Mouse (Mus musculus) intestine, postnatal 0 days (tissue): ENCODE results near the gene Zfp770. TPM values are rescaled to one million over a fixed set of nuclear protein-coding genes. Genes with fewer than 3 reads are reported as not detected.

ENCODE experiments used
- ATAC-seq: fragments of 200-750 bp; cut with Nextera tagmentation; 2 replicates; pipeline ENCODE4 v1.8.0; 2017; ENCODE audit warnings: mild to moderate bottlenecking, moderate TSS enrichment, moderate library complexity
- H3K27ac ChIP-seq: fragments of 300-500 bp; sonication (generic); 2 replicates; pipeline ENCODE4 v1.5.1; 2014; ENCODE audit warnings: mild to moderate bottlenecking, low read depth, low read length, moderate library complexity
- H3K27me3 ChIP-seq: fragments of 300-500 bp; sonication (generic); replicated peaks from 2 replicates; pipeline ENCODE4 v1.6.1; 2014; ENCODE audit warnings: low read length, mixed read lengths; ENCODE audit not compliant: control insufficient read depth, insufficient read depth
- H3K36me3 ChIP-seq: fragments of 300-500 bp; sonication (generic); 2 replicates; pipeline ENCODE4 v1.6.1; 2014; ENCODE audit warnings: mild to moderate bottlenecking, moderate library complexity; ENCODE audit not compliant: control insufficient read depth, insufficient read depth
- H3K4me1 ChIP-seq: fragments of 300-500 bp; sonication (generic); replicated peaks from 2 replicates; pipeline ENCODE4 v1.6.1; 2014; ENCODE audit warnings: antibody characterized with exemption, low read length, mixed read lengths; ENCODE audit not compliant: control insufficient read depth, insufficient read depth
- H3K4me2 ChIP-seq: fragments of 300-500 bp; sonication (generic); replicated peaks from 2 replicates; pipeline ENCODE4 v1.6.1; 2014; ENCODE audit warnings: low read depth, mild to moderate bottlenecking, moderate library complexity
- H3K4me3 ChIP-seq: fragments of 300-500 bp; sonication (generic); 2 replicates; pipeline ENCODE4 v1.5.1; 2014; ENCODE audit warnings: low read depth, low read length
- H3K9ac ChIP-seq: fragments of 300-500 bp; sonication (generic); 2 replicates; pipeline ENCODE4 v1.6.1; 2014; ENCODE audit warnings: mild to moderate bottlenecking, low read depth, low read length
- H3K9me3 ChIP-seq: fragments of 300-500 bp; sonication (generic); 2 replicates; pipeline ENCODE4 v1.6.1; 2016; ENCODE audit warnings: mixed run types; ENCODE audit not compliant: control insufficient read depth
- CTCF ChIP-seq: sonication (generic); IDR thresholded peaks from 2 replicates; pipeline ENCODE4 v1.5.1; 2016; ENCODE audit warnings: low read depth, mild to moderate bottlenecking, control low read depth, antibody characterized with exemption, moderate library complexity
- WGBS: fragments of 180-500 bp; shearing (Covaris S2); extraction: QIAGEN DNeasy Blood & Tissue Kit; methylation state at CpG from one replicate; pipeline ENCODE4 v1.1.7; 2014; 5-methylcytosine and 5-hydroxymethylcytosine counted together
- microRNA-seq: library from miRNA; unstranded; fragments of <30 nt; microRNA quantifications from one replicate; pipeline ENCODE4, GENCODE M21; 2016
- polyA plus RNA-seq: library from polyadenylated mRNA; unstranded; fragments of >200 nt; fragmentation: Nextera tagmentation; extraction: Ambion mirVana; gene quantifications from 2 replicates; pipeline ENCODE4 v1.2.1, GENCODE M21; 2015

Gene Zfp770
- polyA plus RNA-seq, 1 experiment from 2014 or later = 2.2 TPM

DNA sequence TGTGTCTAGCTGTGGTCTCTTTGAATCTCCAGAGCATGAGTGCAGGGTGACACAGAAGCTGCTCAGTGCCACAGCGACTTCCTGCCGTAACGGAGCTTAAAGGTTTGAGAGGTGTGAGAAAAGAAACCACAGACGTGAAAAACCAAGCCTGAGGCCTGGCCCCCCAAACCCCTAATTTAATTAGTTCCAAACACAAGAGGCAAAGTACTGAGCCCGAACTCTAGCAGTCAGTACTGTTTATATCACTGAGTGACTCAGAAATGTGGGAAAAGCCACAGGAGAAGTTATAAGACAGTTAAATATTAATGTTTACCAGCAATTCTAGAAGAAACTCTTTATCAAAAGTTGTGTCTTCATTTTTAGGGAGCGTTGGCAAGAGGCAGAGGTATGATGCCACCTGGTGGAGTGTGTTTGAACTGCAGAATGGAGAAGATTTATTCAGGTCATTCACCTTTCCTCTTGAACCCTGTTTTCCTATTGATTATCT lies 55.9 kb downstream of the Zfp770 start:
- no peak overlapping the region for H3K9ac ChIP-seq
- no peaks in the 10 kb centered on the region for H3K4me1 ChIP-seq
- TF ChIP-seq CTCF = peak; percentile 81
- H3K27ac ChIP-seq = no peak overlapping the region
- ATAC-seq = no peak
- WGBS = 63% methylated on average over 6 of the region's 6 CpGs
- peaks cover 65% of the 10 kb centered on the region for H3K36me3 ChIP-seq
- no peaks in the 10 kb centered on the region for H3K9me3 ChIP-seq
- no peaks in the 10 kb centered on the region for H3K27me3 ChIP-seq
- no peak overlapping the region for H3K4me2 ChIP-seq
- H3K4me3 ChIP-seq = no peak overlapping the region

DNA sequence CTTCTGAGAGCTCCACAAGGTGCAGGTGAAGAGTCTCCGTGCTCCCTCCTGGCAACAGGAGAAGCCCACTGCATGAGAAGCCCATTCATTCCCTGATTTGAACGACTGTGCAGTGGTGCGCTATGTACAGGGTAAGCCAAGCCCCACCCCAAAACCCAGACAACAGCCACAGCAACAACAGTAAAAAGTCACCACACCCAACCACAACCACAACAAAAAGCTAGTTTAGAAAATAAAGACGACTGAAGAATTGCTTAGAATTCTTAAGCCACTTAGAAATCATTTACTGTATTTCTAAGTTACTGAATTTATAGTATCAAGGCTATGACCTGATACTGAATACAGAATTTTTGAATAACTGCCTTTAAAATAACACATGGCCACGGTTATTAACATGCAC lies 56.4 kb downstream of the Zfp770 start:
- H3K27me3 ChIP-seq = no peaks in the 10 kb centered on the region
- no peak overlapping the region for H3K9ac ChIP-seq
- no peak overlapping the region for H3K4me3 ChIP-seq
- WGBS = 92% methylated on average over 5 of the region's 5 CpGs
- no peak for TF ChIP-seq CTCF
- no peak overlapping the region for H3K27ac ChIP-seq
- no peak for ATAC-seq
- H3K4me2 ChIP-seq = no peak overlapping the region
- H3K4me1 ChIP-seq = no peaks in the 10 kb centered on the region
- peaks cover 65% of the 10 kb centered on the region for H3K36me3 ChIP-seq
- no peaks in the 10 kb centered on the region for H3K9me3 ChIP-seq

DNA sequence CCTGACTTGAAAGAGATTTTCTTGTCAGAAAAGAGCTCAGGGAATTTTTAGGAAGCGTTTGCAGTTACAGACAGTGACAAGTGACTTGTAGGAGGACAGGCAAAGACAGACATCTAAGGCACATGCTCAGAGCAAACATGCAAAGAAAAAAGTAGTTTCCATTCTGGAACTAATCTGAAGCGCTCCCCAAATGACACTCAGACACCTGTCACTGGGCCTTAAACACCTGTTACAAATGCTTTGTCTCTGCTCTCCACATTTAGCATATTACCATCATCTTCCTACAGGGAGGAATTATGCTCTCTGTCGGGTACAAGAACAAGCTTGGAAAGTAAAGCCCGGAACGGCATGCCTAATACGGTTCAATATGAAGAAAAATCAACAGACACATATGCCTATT lies 57.4 kb downstream of the Zfp770 start:
- no peak for ATAC-seq
- 96% methylated on average over 6 of the region's 6 CpGs for WGBS

More for the DNA sequence above, 57.4 kb downstream of the Zfp770 start:
- no peak overlapping the region for H3K27ac ChIP-seq
- no peak overlapping the region for H3K4me2 ChIP-seq
- H3K9me3 ChIP-seq = no peaks in the 10 kb centered on the region
- no peaks in the 10 kb centered on the region for H3K4me1 ChIP-seq
- peaks cover 66% of the 10 kb centered on the region for H3K36me3 ChIP-seq
- TF ChIP-seq CTCF = no peak
- H3K9ac ChIP-seq = no peak overlapping the region
- H3K27me3 ChIP-seq = no peaks in the 10 kb centered on the region
- no peak overlapping the region for H3K4me3 ChIP-seq

Small RNAs within 50 kb of the gene (microRNA-seq; reads per million reads assigned to microRNA genes)
- not detected for gene Mir7002

Other genes starting within 250 kb of the Zfp770 start
- gene Gjd2, start 187.8 kb downstream of the Zfp770 start, polyA plus RNA-seq = 0.44 and 0.51 TPM in 2 replicates
- gene Actc1, start 147.9 kb downstream of the Zfp770 start, polyA plus RNA-seq = 7.9 and 10.2 TPM in 2 replicates
- 26.7 and 29.1 TPM in 2 replicates for gene Aqr, start 14.4 kb downstream of the Zfp770 start, polyA plus RNA-seq